Mouse (Mus musculus): ENCODE results near the gene Lin7c.

GRCm38 (mm10) chr2:109916782-109917495, 26.3 kb downstream of the Lin7c start:
- TF ChIP-seq CTCF (IDR thresholded peaks at IDR 0.05; ENCODE audit: control insufficient read depth, insufficient read depth, low read length) (no peak), POLR2A (IDR thresholded peaks at IDR 0.05; ENCODE audit: borderline replicate concordance, control insufficient read depth, low read depth, low read length) (no peak)

All from bone marrow, adult 2 months (tissue).